Mouse (Mus musculus) heart, embryonic 13.5 days (tissue): ENCODE measurements around the gene Zfand3. TPM values are rescaled to one million over a fixed set of nuclear protein-coding genes. Genes with fewer than 3 reads are reported as not detected.

Experiments
- ATAC-seq: fragments of 200-750 bp; cut with Nextera tagmentation; 2 replicates; pipeline ENCODE4 v1.8.0; 2017; ENCODE audit warnings: moderate TSS enrichment; ENCODE audit not compliant: insufficient number of reproducible peaks, low FRiP score, low TSS enrichment; ENCODE audit errors: extremely low read depth
- H3K27ac ChIP-seq: fragments of 300-500 bp; sonication (generic); replicated peaks from 2 replicates; pipeline ENCODE4 v1.5.1; 2015; ENCODE audit warnings: moderate library complexity, mild to moderate bottlenecking, inconsistent platforms
- H3K27me3 ChIP-seq: fragments of 300-500 bp; sonication (generic); replicated peaks from 2 replicates; pipeline ENCODE4 v1.6.1; 2015; ENCODE audit warnings: mild to moderate bottlenecking, inconsistent platforms
- H3K36me3 ChIP-seq: fragments of 300-500 bp; sonication (generic); 2 replicates; pipeline ENCODE4 v1.6.1; 2015; ENCODE audit warnings: mild to moderate bottlenecking, inconsistent platforms
- H3K4me1 ChIP-seq: fragments of 300-500 bp; sonication (generic); 2 replicates; pipeline ENCODE4 v1.6.1; 2015; ENCODE audit warnings: inconsistent platforms
- H3K4me2 ChIP-seq: fragments of 300-500 bp; sonication (generic); 2 replicates; pipeline ENCODE4 v1.6.1; 2015; ENCODE audit warnings: inconsistent platforms, mild to moderate bottlenecking, moderate library complexity
- H3K4me3 ChIP-seq: fragments of 300-500 bp; sonication (generic); 2 replicates; pipeline ENCODE4 v1.5.1; 2015; ENCODE audit warnings: moderate library complexity, mild to moderate bottlenecking, inconsistent platforms
- H3K9ac ChIP-seq: fragments of 300-500 bp; sonication (generic); 2 replicates; pipeline ENCODE4 v1.6.1; 2015; ENCODE audit warnings: inconsistent platforms, mild to moderate bottlenecking, moderate library complexity
- H3K9me3 ChIP-seq: fragments of 300-500 bp; sonication (generic); 2 replicates; pipeline ENCODE4 v1.6.1; 2016; ENCODE audit warnings: inconsistent platforms
- WGBS: fragments of 180-500 bp; shearing (Covaris S2); methylation state at CpG from one replicate; pipeline ENCODE4 v1.1.7; 2015; ENCODE audit warnings: mixed read lengths; 5-methylcytosine and 5-hydroxymethylcytosine counted together
- polyA plus RNA-seq: library from polyadenylated mRNA; unstranded; fragments of >200 nt; fragmentation: Nextera tagmentation; extraction: Ambion mirVana; gene quantifications from 2 replicates; pipeline ENCODE4 v1.2.1, GENCODE M21; 2015

The Zfand3 gene
- 52.5 and 55.7 TPM in 2 replicates for polyA plus RNA-seq

- Histone ChIP-seq H3K4me1 (peaks cover 38% of the 10 kb centered on the region), H3K9ac (peak within 1 kb of the TSS; percentile 99), H3K27ac (peak within 1 kb of the TSS; percentile 99), H3K4me2 (peak within 1 kb of the TSS; percentile 92), H3K9me3 (no peaks in the 10 kb centered on the region), H3K36me3 (no peaks in the 10 kb centered on the region), H3K27me3 (no peaks in the 10 kb centered on the region), H3K4me3 (peak within 1 kb of the TSS; percentile 89)
- peak; percentile 90 for ATAC-seq
- WGBS = under 1% methylated on average over 79 of the region's 93 CpGs
These were observed at the start of gene Zfand3 for GRCm38 (mm10) chr17:30004203-30005102. TSS of gene Zfand3 (plus strand) at chr17:30004733.

- 37% methylated on average over 8 of the region's 8 CpGs for WGBS
- Histone ChIP-seq H3K27me3 (no peaks in the 10 kb centered on the region), H3K4me3 (no peak overlapping the region)
These were observed 48.7 kb upstream of the Zfand3 start for GRCm38 (mm10) chr17:29955880-29956279.

GRCm38 (mm10) chr17:29963730-29964259, 40.7 kb upstream of the Zfand3 start:
- WGBS = 6% methylated on average over 11 of the region's 11 CpGs
- Histone ChIP-seq H3K36me3 (no peaks in the 10 kb centered on the region), H3K9me3 (peaks cover 9% of the 10 kb centered on the region; the same call in 1 of the 2 replicates), H3K27me3 (peaks cover 25% of the 10 kb centered on the region), H3K4me3 (peak overlapping the region; percentile 35), H3K9ac (peak overlapping the region; percentile 70), H3K27ac (peak overlapping the region; percentile 26), H3K4me2 (peak overlapping the region; percentile 63), H3K4me1 (peaks cover 19% of the 10 kb centered on the region)
- ATAC-seq = peak; percentile 58; the same call in 1 of the 2 replicates

More at GRCm38 (mm10) chr17:29955880-29956279, 48.7 kb upstream of the Zfand3 start:
- peaks cover 17% of the 10 kb centered on the region; the same call in 1 of the 2 replicates for H3K9me3 ChIP-seq
- H3K4me1 ChIP-seq = peaks cover 9% of the 10 kb centered on the region; the same call in 1 of the 2 replicates
- no peak overlapping the region for H3K9ac ChIP-seq
- H3K4me2 ChIP-seq = no peak overlapping the region
- ATAC-seq = no peak
- H3K27ac ChIP-seq = no peak overlapping the region
- no peaks in the 10 kb centered on the region for H3K36me3 ChIP-seq

- Histone ChIP-seq H3K27ac (no peak overlapping the region), H3K9ac (no peak overlapping the region), H3K36me3 (no peaks in the 10 kb centered on the region), H3K9me3 (no peaks in the 10 kb centered on the region), H3K4me3 (no peak overlapping the region), H3K4me1 (peaks cover 19% of the 10 kb centered on the region), H3K27me3 (peaks cover 25% of the 10 kb centered on the region), H3K4me2 (no peak overlapping the region)
- WGBS = 36% methylated on average over 5 of the region's 5 CpGs
- no peak for ATAC-seq
These were observed 39.0 kb upstream of the Zfand3 start for GRCm38 (mm10) chr17:29965506-29965905.

- H3K9me3 ChIP-seq = no peaks in the 10 kb centered on the region
- H3K36me3 ChIP-seq = no peaks in the 10 kb centered on the region
- no peak for ATAC-seq
- H3K27me3 ChIP-seq = peaks cover 18% of the 10 kb centered on the region
- no peaks in the 10 kb centered on the region for H3K4me1 ChIP-seq
- WGBS = 78% methylated on average over 7 of the region's 7 CpGs
- no peak within 1 kb of the TSS for H3K9ac ChIP-seq
- no peak within 1 kb of the TSS for H3K27ac ChIP-seq
- H3K4me3 ChIP-seq = no peak within 1 kb of the TSS
- H3K4me2 ChIP-seq = no peak within 1 kb of the TSS
These were observed 34.4 kb upstream of the Zfand3 start, which contains the start of gene Mdga1 for GRCm38 (mm10) chr17:29970037-29970555. TSS of gene Mdga1 (minus strand) at chr17:29970087.

GRCm38 (mm10) chr17:29971761-29972432, 32.6 kb upstream of the Zfand3 start:
- no peaks in the 10 kb centered on the region for H3K9me3 ChIP-seq
- H3K36me3 ChIP-seq = no peaks in the 10 kb centered on the region
- WGBS = 42% methylated on average over 15 of the region's 15 CpGs
- no peak overlapping the region for H3K27ac ChIP-seq
- H3K4me2 ChIP-seq = no peak overlapping the region
- no peak overlapping the region for H3K4me3 ChIP-seq
- ATAC-seq = no peak
- no peak overlapping the region for H3K9ac ChIP-seq
- H3K27me3 ChIP-seq = peaks cover 6% of the 10 kb centered on the region; the same call in 1 of the 2 replicates
- peaks cover 3% of the 10 kb centered on the region; the same call in 1 of the 2 replicates for H3K4me1 ChIP-seq

GRCm38 (mm10) chr17:29973226-29973625, 31.3 kb upstream of the Zfand3 start:
- Histone ChIP-seq H3K9me3 (no peaks in the 10 kb centered on the region), H3K4me2 (no peak overlapping the region)
- WGBS = 90% methylated on average over 7 of the region's 7 CpGs

GRCm38 (mm10) chr17:29975731-29976130, 28.8 kb upstream of the Zfand3 start:
- H3K4me3 ChIP-seq = no peak overlapping the region
- peaks cover 5% of the 10 kb centered on the region; the same call in 1 of the 2 replicates for H3K27me3 ChIP-seq
- H3K27ac ChIP-seq = no peak overlapping the region
- no peaks in the 10 kb centered on the region for H3K9me3 ChIP-seq
- no peaks in the 10 kb centered on the region for H3K36me3 ChIP-seq
- ATAC-seq = no peak; the same call in 1 of the 2 replicates
- WGBS = 3% methylated on average over 8 of the region's 8 CpGs
- H3K4me2 ChIP-seq = no peak overlapping the region
- peaks cover 12% of the 10 kb centered on the region for H3K4me1 ChIP-seq
- H3K9ac ChIP-seq = no peak overlapping the region

More at GRCm38 (mm10) chr17:29973226-29973625, 31.3 kb upstream of the Zfand3 start:
- Histone ChIP-seq H3K36me3 (no peaks in the 10 kb centered on the region), H3K9ac (no peak overlapping the region), H3K4me1 (peaks cover 3% of the 10 kb centered on the region; the same call in 1 of the 2 replicates), H3K27ac (no peak overlapping the region), H3K4me3 (no peak overlapping the region), H3K27me3 (peaks cover 6% of the 10 kb centered on the region; the same call in 1 of the 2 replicates)
- no peak for ATAC-seq

GRCm38 (mm10) chr17:29979020-29979419, 25.5 kb upstream of the Zfand3 start:
- H3K36me3 ChIP-seq = no peaks in the 10 kb centered on the region
- H3K27me3 ChIP-seq = no peaks in the 10 kb centered on the region
- H3K4me2 ChIP-seq = no peak overlapping the region
- ATAC-seq = no peak
- 34% methylated on average over 4 of the region's 4 CpGs for WGBS
- no peak overlapping the region for H3K4me3 ChIP-seq
- H3K27ac ChIP-seq = no peak overlapping the region
- no peak overlapping the region for H3K9ac ChIP-seq
- H3K4me1 ChIP-seq = peaks cover 12% of the 10 kb centered on the region
- no peaks in the 10 kb centered on the region for H3K9me3 ChIP-seq

- WGBS = 76% methylated on average over 7 of the region's 7 CpGs
- no peak for ATAC-seq
- peaks cover 12% of the 10 kb centered on the region for H3K4me1 ChIP-seq
- H3K4me3 ChIP-seq = no peak overlapping the region
- H3K27me3 ChIP-seq = no peaks in the 10 kb centered on the region
- H3K36me3 ChIP-seq = no peaks in the 10 kb centered on the region
- H3K4me2 ChIP-seq = no peak overlapping the region
- no peak overlapping the region for H3K9ac ChIP-seq
- no peaks in the 10 kb centered on the region for H3K9me3 ChIP-seq
- H3K27ac ChIP-seq = no peak overlapping the region
These were observed 24.7 kb upstream of the Zfand3 start for GRCm38 (mm10) chr17:29979841-29980240.

GRCm38 (mm10) chr17:29981568-29981967, 23.0 kb upstream of the Zfand3 start:
- Histone ChIP-seq H3K27ac (no peak overlapping the region), H3K36me3 (no peaks in the 10 kb centered on the region), H3K4me3 (no peak overlapping the region), H3K27me3 (no peaks in the 10 kb centered on the region), H3K9ac (no peak overlapping the region), H3K4me2 (no peak overlapping the region), H3K9me3 (no peaks in the 10 kb centered on the region), H3K4me1 (peaks cover 18% of the 10 kb centered on the region)
- no peak for ATAC-seq
- 64% methylated on average over 8 of the region's 8 CpGs for WGBS
